Mouse (Mus musculus) adrenal gland, postnatal 4 days (tissue): ENCODE measurements around the gene Icam1. TPM values are rescaled to one million over a fixed set of nuclear protein-coding genes. Genes with fewer than 3 reads are reported as not detected.
"Not testable (repeated sequence)": the region's sequence is repeated elsewhere in the genome, so short reads cannot be mapped to it uniquely, and the experiment has no call there.

ENCODE experiments used
- DNase-seq, 2 experiments: peaks; one replicate each; pipeline ENCODE4 v3.0.0; 2021 to 2022; ENCODE audit warnings: low spot score in 2 of 2, mixed read lengths in 2 of 2
- total RNA-seq, 2 experiments: library from RNA; stranded (reverse); gene quantifications; 2 replicates each; pipeline ENCODE4 v1.2.3; 2021

The Icam1 gene
- total RNA-seq, 2 experiments from 2014 or later, result 10.0 to 11.7 TPM

GRCm38 (mm10) chr9:20991587-20991986 is 24.2 kb upstream of the Icam1 start:
- DNase-seq, result no peak

- DNase-seq, result no peak
Observed at GRCm38 (mm10) chr9:20993165-20993898, 22.5 kb upstream of the Icam1 start.

DNA sequence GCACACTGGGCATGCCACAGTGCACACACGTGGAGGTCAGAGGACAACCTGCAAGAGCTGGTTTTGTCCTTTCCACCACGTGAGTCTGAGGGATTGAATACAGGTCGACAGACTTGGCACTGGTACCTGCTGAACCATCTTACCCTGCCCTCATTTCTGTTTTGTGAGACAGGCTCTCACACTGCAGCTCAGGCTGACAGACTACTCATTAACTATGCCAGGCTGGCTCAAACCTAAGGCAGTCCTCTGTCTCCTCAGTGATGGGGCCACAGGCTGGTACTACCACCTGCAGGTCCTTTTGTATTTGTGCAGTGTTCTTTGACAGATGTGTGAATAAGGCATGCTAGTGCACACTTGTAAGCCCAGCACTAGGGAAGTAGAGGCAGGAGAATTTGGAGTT is 20.7 kb upstream of the Icam1 start:
- no peak for DNase-seq

GRCm38 (mm10) chr9:20997065-20997464 is 18.7 kb upstream of the Icam1 start:
- DNase-seq, result no peak

DNA sequence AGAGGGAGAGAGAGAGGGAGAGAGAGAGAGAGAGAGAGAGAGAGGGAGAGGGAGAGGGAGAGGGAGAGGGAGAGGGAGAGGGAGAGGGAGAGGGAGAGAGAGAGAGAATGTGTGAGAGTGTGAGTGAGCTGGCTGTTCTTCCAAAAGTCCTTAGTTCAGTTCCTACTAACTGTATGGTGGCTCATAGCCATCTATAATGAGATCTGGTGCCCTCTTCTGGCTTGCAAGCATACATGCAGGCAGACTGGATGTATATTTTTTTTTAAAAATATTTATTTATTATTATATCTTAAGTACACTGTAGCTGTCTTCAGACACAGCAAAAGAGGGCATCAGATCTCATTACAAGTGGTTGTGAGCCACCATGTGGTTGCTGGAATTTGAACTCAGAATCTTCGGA is 17.4 kb upstream of the Icam1 start:
- not testable (repeated sequence) for DNase-seq

GRCm38 (mm10) chr9:21000811-21001210 is 15.0 kb upstream of the Icam1 start:
- no peak for DNase-seq

GRCm38 (mm10) chr9:21001651-21002200 is 14.1 kb upstream of the Icam1 start:
- no peak for DNase-seq

- DNase-seq, result no peak
Observed at GRCm38 (mm10) chr9:21002270-21002626, 13.5 kb upstream of the Icam1 start.

DNA sequence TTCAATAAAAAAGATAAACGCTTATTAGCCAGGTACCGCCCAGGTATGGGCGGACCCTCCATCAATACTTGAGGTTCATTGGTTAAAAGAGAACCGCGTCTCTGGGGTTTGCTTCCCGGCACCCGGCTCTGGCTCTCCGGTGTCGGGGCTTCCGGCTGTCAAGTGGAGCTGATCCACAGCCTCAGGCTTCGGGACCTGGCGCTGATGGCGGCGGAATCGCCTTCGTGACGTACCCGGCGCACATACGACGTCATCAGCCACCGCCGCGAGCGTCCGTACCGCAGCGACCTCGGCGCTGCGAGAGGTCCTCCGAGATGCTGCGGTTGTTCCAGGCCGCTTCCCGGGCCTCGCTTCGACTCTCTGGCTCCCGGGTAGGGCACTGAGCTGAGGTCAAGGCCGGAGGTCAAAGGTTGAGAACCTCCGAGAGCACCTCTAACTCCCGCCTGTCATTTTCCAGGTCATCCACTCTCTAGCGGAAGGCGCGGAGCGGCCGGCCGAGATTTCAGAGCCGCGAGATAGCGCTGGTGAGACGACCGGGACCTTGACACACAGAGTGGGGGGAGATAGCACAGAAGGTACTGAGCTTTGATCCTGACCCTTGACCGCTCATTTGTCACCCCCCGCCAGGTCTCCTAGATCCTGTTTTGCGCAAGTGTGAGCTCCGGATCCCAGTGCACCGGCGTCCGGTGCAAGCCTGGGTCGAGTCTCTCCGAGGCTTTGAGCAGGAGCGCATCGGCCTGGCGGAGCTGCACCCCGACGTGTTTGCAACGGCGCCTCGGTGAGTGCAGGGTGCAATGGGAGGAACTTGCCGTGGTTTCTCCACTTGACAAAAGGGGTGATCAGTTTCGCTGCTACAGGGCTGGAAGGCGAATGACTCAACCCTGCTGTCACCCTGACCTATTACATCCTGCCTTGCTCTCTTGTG is 12.9 kb upstream of the Icam1 start, which contains the start of gene Mrpl4:
TSS of gene Mrpl4 (plus strand) at position 112 of the 925 bp plus-strand sequence.
- peak; percentile 71 to 77 for DNase-seq

GRCm38 (mm10) chr9:21007313-21007952 is 8.4 kb upstream of the Icam1 start:
- no peak for DNase-seq

DNA sequence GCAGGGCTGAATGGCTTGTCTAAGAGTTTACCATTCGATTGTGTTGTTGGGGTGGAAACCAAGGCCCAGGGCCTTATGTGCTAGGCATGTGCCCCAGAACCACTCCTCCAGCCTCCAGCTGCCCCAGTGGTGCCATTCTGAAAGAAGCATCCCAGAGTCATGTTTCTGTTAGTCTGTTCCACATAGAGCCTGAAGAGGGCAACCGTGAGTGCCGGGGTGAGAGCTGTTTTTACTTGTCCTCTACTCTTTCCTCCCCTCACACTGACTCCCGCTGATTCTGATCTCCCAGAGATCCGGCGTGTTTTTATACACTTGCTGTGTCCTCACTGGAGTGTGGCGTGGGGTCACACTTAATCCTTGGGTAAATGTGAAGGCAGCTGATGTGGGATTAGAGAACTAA is 7.8 kb upstream of the Icam1 start:
- no peak for DNase-seq

DNA sequence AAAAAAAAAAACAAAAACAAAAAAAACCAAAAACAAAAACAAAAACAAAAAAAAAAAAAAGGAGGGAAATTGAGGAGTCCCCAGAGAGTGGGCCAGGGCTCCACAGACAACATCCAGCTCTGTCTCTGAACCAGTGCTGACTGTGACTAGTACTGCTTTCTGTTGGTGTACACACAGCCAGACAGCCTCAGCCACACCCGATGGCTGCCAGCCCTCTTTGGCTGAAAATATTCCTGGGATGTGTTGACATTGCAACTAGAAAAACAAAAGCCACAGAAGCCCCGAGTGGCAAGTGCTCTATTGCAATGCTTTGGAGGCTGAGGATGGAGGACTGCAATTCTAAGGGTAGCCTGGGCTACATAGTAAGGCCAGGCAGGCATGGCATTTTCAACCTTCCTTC is 5.4 kb upstream of the Icam1 start:
- no peak for DNase-seq

DNA sequence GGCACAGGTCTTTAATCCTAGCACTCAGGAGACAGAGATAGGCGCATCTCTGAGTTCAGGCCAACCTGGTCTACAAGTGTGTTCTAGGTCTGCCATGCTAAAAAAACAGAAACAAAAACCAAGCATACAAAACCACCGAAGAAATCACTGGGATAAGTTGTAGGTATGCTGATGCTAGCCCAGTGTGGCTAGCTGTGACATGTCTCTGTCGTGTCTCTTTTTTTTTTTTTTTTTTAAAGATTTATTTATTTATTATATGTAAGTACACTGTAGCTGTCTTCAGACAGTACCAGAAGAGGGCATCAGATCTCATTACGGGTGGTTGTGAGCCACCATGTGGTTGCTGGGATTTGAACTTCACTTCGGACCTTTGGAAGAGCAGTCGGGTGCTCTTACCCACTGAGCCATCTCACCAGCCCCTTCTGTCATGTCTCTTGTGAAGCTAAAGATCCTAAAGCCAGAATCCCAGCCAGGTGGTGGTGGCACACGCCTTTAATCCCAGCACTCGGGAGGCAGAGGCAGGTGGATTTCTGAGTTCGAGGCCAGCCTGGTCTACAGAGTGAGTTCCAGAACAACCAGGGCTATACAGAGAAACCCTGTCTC is 4.7 kb upstream of the Icam1 start:
- DNase-seq, result not testable (repeated sequence)

DNA sequence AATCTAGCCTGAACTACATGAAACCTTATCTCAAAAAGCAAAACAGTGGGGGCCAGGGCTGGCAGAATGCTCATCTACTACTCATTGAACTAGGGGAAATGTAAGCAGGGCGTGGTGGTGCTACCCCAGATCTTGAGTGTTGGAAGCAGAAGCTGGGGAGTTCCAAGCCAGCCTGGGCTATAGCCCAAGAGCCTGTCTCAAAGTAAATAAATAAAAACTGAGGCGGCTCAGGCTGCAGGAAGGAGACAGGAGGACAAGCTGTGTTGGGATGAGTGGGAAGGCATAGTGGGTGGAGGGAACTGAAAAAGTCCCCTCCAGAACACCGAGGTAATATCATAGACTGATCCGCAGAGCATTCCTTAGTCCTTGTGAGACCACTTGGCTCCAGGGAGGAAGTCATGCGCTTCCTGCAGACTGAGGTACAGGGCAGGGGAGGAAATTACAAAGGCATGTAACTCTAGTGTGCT is 3.9 kb upstream of the Icam1 start:
- DNase-seq, result no peak

DNA sequence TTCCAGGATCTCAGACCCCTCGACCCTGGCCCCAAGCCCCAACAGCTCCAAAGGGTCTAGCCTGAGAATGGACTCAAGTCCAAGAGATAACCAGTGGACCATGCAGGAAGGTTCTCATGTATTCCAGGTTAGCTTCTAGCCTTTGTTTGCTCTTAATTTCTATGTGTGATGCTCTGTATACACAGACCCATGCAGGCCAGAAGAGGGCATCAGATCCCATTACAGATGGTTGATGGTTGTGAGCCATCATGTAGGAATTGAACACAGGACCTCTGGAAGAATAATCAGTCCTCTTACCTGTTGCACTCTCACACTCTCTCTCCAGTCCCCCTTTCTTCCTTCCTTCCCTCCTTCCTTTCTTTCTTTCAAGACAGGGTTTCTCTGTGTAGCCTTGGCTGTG is 3.4 kb upstream of the Icam1 start:
- DNase-seq, result no peak

DNA sequence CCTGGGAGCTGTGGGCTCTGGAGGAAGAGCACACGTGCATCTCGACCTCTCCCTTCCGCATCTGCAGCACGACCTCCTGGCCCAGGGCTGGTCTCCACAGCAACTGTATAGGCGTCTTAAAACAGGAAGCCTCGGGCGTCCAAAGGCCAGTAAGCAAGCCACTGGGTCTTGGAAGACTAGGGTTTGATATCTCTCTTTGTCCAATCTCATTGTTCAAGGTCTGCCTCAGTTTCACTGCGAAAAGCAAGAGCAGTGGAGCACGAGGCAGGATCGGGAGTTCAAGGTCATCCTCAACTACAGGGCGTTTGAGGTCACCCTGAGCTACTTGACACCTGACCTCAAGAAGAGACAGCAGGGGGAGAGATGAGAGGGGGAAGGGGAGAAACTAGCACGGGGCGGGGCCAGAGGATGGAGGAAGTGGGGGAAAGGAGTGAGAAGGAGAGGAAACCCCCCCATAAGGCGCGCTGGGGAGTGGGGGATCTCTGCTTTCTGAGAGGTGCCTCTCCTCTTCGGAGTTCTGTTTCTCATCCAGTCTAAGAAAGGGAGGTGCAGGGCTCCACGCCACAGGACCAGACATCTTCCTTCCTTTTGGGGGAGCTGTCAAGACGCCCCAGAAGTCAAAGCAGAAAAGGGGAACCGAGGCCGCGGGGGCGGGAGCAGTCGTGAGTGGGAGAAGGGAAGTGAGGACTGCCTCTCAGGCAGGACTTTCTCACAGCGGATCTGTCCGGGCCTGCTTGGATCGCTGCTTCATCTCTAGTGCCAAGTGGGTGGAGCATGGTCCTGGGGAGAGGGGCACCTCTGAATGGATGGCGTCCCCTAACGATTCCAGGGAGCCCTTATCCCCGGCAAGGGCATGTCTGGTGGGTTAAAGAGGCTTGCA is 854 bp upstream of the Icam1 start:
- no peak for DNase-seq

DNA sequence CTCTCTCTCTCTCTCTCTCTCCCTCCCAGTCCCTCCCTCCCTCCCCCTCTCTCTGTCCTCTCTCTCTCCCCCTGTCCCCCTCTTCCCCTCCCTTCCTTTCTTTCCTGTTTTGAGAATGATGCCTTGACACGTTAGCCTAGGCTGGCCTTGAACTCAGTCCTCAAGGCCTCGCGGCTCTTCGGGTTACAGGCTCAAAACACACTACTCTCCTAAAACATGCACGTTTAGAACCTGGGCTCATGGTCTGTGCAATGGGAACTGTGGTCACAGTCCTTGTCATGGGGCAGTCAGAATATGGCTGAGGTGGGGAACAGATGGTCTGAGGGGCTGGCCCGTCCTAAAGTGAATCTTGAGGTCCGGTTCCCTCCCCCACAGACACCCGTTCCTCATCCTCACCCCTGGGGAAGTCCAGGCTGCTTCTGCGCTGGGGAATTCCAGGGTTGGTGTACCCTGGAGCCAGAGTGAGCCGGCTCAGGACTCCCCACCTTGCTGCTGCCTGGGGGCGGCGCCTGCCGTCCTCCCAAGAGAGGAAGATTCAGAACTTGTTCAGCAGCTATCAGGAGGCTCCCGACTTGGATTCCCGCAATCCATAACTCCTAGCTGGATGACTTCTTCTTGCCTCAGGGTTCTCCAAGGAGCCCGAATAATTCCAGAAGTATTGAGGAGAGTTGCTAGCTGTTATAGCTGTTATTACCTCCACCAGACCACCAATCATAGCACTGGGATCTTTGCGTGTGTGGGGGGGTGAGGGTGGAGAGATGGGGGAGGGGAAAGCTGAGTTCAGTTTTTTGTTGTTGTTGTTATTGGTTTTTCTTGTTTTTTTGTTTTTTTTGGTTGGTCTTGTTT is 769 bp downstream of the Icam1 start:
- no peak for DNase-seq

GRCm38 (mm10) chr9:21017177-21017575 is 1.4 kb downstream of the Icam1 start:
- DNase-seq, result no peak

DNA sequence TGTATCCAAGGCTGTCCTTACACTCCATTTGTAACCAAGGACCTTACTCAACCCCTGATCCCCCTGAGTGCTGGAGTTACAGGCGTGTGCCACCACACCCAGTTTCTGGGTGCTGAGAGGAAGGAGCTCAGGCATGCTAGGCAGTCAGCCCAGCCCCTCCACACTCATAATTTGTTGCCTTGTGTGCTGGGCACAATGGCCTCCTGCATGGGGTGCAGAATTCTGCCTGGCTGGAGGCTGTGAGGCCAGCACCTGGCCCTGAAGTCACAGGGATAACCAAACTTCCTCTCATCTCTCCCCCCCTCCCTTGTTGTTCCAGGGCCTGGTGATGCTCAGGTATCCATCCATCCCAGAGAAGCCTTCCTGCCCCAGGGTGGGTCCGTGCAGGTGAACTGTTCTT is 2.8 kb downstream of the Icam1 start:
- no peak for DNase-seq
